Mouse (Mus musculus): Measurements from ENCODE around the gene Ino80b.
A peak's percentile ranks its signal among the peaks of the same experiment; 100 is the strongest.

Ino80b gene

DNA sequence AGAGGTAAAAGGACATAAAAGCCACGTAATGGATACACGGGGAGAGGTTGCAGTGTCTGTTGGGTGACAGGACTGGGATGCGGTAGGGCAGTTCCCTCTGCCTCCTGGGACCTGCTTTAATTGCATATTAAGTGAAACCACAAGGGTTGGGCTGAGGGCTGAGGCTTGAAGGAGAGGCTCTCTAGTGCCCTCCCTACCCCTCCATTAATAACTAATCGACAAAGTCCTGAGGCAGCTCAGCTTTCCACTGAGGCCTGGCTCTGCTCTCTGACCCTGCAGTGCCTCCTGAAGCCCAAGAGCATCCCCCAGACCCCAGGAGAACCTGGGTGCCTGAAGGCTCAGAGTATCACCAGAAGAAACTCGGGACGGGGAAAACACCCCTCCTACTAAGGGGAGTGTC is 40.8 kb downstream of the Ino80b start:
- DNase-seq, result peak in 1 of 2 experiments; percentile 56

DNA sequence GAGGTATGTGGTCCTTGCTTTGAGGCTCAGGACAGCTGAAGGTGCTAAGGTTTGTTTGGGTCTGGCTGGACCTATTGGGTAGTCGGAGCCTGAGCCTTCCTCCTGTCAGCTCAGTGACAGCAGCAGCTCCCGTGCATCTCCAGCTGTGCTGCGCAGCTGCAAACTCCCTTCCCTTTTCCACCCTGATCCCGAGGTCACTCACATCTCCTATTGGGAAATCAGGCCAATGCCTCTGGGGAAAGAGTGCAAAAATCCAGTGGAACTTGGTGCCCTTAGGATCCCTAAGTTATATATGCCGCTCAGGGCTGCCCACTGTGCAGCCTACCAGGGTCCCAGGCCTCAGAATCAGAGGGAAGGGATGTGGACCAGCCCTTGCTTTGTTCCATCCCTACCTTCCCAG is 41.7 kb downstream of the Ino80b start:
- no peak for DNase-seq

GRCm38 (mm10) chr6:83080210-83080609 is 45.0 kb downstream of the Ino80b start:
- no peak for DNase-seq

DNA sequence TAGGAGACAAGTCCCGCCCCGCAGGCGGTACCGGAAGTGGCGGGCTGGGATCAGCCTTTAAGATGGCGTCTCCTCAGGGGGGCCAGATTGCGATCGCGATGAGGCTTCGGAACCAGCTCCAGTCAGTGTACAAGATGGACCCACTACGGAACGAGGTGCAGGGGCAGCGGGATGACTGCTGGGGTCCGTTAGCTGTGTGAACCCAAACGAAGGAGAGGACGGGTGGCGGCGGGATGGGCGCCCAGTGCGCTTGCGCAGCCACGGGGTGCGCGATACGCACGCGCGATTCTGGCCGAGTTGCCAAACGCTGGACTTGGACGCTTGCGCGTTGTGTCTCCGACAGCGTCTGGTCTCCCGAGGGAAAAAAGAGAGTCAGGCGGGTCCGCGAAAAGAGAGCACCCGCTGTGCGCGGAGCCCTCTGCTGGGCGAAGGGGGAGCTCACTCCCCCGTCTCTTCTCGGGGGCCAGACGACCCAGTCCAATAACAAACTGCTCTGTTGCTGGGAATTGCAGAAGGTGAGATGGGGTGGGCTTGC is 46.8 kb downstream of the Ino80b start:
- peak; percentile 99 to 100 for DNase-seq

DNA sequence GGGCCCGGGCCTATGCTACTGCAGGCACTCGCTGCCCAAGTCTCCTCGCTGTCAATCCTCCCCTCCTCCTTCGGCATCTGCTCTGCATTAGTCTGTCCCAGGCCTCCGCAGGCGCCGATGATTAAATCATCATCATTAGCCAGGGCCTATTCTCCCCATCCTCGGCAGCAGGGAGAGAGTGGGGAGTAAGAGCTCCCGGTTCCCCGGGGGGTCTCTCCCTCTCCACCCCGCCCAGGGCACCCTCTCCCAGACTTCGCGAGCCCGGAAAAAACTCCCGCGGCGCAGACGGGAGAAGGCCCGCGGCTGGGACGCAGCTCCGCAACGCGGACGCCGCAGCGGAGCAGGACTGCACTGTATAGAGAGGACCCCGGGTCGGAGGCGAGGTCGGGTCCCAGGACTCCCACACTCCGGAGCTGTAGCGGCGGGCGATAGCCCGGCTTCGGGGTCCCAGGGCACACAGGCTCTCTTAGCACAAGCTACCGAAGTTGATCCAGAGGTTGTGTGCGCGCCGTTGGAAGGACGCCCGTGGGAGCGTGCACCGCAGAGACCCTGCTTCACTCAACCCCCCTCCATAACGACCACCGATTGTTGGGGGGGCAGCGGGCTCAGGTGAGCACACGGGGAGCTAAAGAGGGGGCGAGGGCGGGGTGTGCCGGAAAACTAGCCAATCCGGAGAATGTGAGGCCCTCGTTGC is 47.5 kb downstream of the Ino80b start, which contains the start of gene Pcgf1:
Gene Pcgf1 (plus strand): TSS at position 240 of the 694 bp plus-strand sequence.
- DNase-seq, result no peak

DNA sequence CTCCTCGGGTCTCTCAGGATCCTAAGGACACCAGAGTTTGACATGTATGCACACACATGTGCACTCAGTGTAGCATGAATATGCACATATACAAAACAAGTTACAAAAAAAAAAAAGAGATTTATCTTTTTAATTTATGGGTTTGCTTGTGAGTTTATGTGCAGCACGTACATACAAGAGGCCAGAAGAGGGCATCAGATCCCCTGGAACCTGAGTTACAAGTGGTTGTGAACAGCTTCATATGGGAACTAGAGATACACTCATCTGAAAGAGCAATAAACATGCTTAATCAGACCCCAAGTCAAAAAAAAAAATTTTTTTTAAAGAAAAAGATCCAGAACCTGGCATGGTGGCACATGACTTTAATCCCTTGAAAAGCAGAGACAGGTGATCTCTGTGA is 50.3 kb downstream of the Ino80b start:
- no peak for DNase-seq
